Mouse (Mus musculus) midbrain, embryonic 14.5 days (tissue): ENCODE measurements at regions not wholly inside any gene's neighbourhood (a gene's known extent, or its start where the extent isn't known, plus 50 kb on each side); places are given as distances from the start of the nearest gene placed in this dataset.

Source experiments
- ATAC-seq: fragments of 200-750 bp; cut with Nextera tagmentation; 2 replicates; pipeline ENCODE4 v1.8.0; 2017; ENCODE audit warnings: moderate number of reproducible peaks, moderate library complexity; ENCODE audit not compliant: low FRiP score, low TSS enrichment
- DNase-seq: peaks from one replicate; pipeline ENCODE4 v3.0.0-alpha.2; 2015
- H3K27ac ChIP-seq: fragments of 300-500 bp; sonication (generic); replicated peaks from 2 replicates; pipeline ENCODE4 v1.5.1; 2014; ENCODE audit warnings: mild to moderate bottlenecking, low read depth, low read length, moderate library complexity
- H3K27me3 ChIP-seq: fragments of 300-500 bp; sonication (generic); 2 replicates; pipeline ENCODE4 v1.6.1; 2014; ENCODE audit warnings: low read length, control low read depth, mixed read lengths; ENCODE audit not compliant: control insufficient read depth, insufficient read depth
- H3K36me3 ChIP-seq: fragments of 300-500 bp; sonication (generic); 2 replicates; pipeline ENCODE4 v1.6.1; 2014; ENCODE audit warnings: low read length, control low read depth; ENCODE audit not compliant: control insufficient read depth, insufficient read depth
- H3K4me1 ChIP-seq: fragments of 300-500 bp; sonication (generic); 2 replicates; pipeline ENCODE4 v1.6.1; 2014; ENCODE audit warnings: mild to moderate bottlenecking, antibody characterized with exemption, low read length, control low read depth; ENCODE audit not compliant: control insufficient read depth, insufficient read depth
- H3K4me2 ChIP-seq: fragments of 300-500 bp; sonication (generic); 2 replicates; pipeline ENCODE4 v1.6.1; 2014; ENCODE audit warnings: mild to moderate bottlenecking, low read length, moderate library complexity
- H3K4me3 ChIP-seq: fragments of 300-500 bp; sonication (generic); replicated peaks from 2 replicates; pipeline ENCODE4 v1.5.1; 2014; ENCODE audit warnings: low read depth, low read length
- H3K9ac ChIP-seq: fragments of 300-500 bp; sonication (generic); replicated peaks from 2 replicates; pipeline ENCODE4 v1.6.1; 2014; ENCODE audit warnings: mild to moderate bottlenecking, low read length, moderate library complexity
- H3K9me3 ChIP-seq: fragments of 300-500 bp; sonication (generic); 2 replicates; pipeline ENCODE4 v1.6.1; 2016; ENCODE audit warnings: low read length, control low read depth, mixed read lengths; ENCODE audit not compliant: control insufficient read depth
- WGBS: fragments of 180-500 bp; shearing (Covaris S2); extraction: QIAGEN DNeasy Blood & Tissue Kit; methylation state at CpG from one replicate; pipeline ENCODE4 v1.1.7; 2014; 5-methylcytosine and 5-hydroxymethylcytosine counted together

GRCm38 (mm10) chr1:10771793-10772192 is 642.1 kb upstream of the A830018L16Rik start:
- Histone ChIP-seq H3K9me3 (no peaks in the 10 kb centered on the region), H3K27me3 (no peaks in the 10 kb centered on the region), H3K4me1 (no peaks in the 10 kb centered on the region), H3K36me3 (no peaks in the 10 kb centered on the region), H3K4me3 (no peak overlapping the region), H3K4me2 (no peak overlapping the region), H3K27ac (no peak overlapping the region), H3K9ac (no peak overlapping the region)
- ATAC-seq (no peak), DNase-seq (peak; percentile 64)
- 80% methylated on average over 3 of the region's 3 CpGs for WGBS

GRCm38 (mm10) chr1:10794074-10794783 is 619.7 kb upstream of the A830018L16Rik start:
- Histone ChIP-seq H3K36me3 (no peaks in the 10 kb centered on the region), H3K9ac (no peak overlapping the region), H3K4me2 (no peak overlapping the region), H3K9me3 (no peaks in the 10 kb centered on the region), H3K4me1 (no peaks in the 10 kb centered on the region), H3K27me3 (no peaks in the 10 kb centered on the region), H3K27ac (no peak overlapping the region), H3K4me3 (no peak overlapping the region)
- WGBS: 66% methylated on average over 6 of the region's 6 CpGs
- DNase-seq (peak; percentile 9), ATAC-seq (no peak)

- peak; percentile 86 for DNase-seq
- H3K9me3 ChIP-seq: no peaks in the 10 kb centered on the region; the same call in 1 of the 2 replicates
- H3K27ac ChIP-seq: no peak overlapping the region
- H3K9ac ChIP-seq: no peak overlapping the region
- no peaks in the 10 kb centered on the region for H3K4me1 ChIP-seq
- no peaks in the 10 kb centered on the region for H3K36me3 ChIP-seq
- no peak overlapping the region for H3K4me3 ChIP-seq
- ATAC-seq: peak; percentile 29; the same call in 1 of the 2 replicates
- 59% methylated on average over 6 of the region's 6 CpGs for WGBS
- no peak overlapping the region for H3K4me2 ChIP-seq
- no peaks in the 10 kb centered on the region for H3K27me3 ChIP-seq
Measured at GRCm38 (mm10) chr1:10835653-10836415, 578.1 kb upstream of the A830018L16Rik start.

GRCm38 (mm10) chr1:10837180-10837579 is 576.7 kb upstream of the A830018L16Rik start:
- no peak overlapping the region for H3K4me3 ChIP-seq
- DNase-seq (peak; percentile 8), ATAC-seq (no peak)
- H3K36me3 ChIP-seq: no peaks in the 10 kb centered on the region
- no peaks in the 10 kb centered on the region for H3K4me1 ChIP-seq
- no peaks in the 10 kb centered on the region; the same call in 1 of the 2 replicates for H3K9me3 ChIP-seq
- H3K9ac ChIP-seq: no peak overlapping the region
- H3K4me2 ChIP-seq: no peak overlapping the region
- H3K27me3 ChIP-seq: no peaks in the 10 kb centered on the region
- 78% methylated on average over 2 of the region's 2 CpGs for WGBS
- H3K27ac ChIP-seq: no peak overlapping the region

GRCm38 (mm10) chr1:10852934-10853333 is 561.0 kb upstream of the A830018L16Rik start:
- Histone ChIP-seq H3K36me3 (no peaks in the 10 kb centered on the region), H3K4me1 (no peaks in the 10 kb centered on the region), H3K4me2 (no peak overlapping the region), H3K27ac (no peak overlapping the region), H3K4me3 (no peak overlapping the region), H3K9ac (no peak overlapping the region), H3K27me3 (no peaks in the 10 kb centered on the region), H3K9me3 (no peaks in the 10 kb centered on the region)
- ATAC-seq (no peak), DNase-seq (no peak)
- WGBS: 79% methylated on average over 2 of the region's 2 CpGs

GRCm38 (mm10) chr1:10854495-10854894 is 559.4 kb upstream of the A830018L16Rik start:
- WGBS: 10% methylated on average over 1 of the region's 1 CpGs
- no peaks in the 10 kb centered on the region for H3K4me1 ChIP-seq

GRCm38 (mm10) chr1:10871163-10871853 is 542.6 kb upstream of the A830018L16Rik start:
- no peak overlapping the region for H3K27ac ChIP-seq
- no peaks in the 10 kb centered on the region for H3K4me1 ChIP-seq
- WGBS: 92% methylated on average over 5 of the region's 5 CpGs
- H3K4me2 ChIP-seq: no peak overlapping the region
- ATAC-seq (no peak), DNase-seq (no peak)
- H3K36me3 ChIP-seq: no peaks in the 10 kb centered on the region
- no peaks in the 10 kb centered on the region for H3K27me3 ChIP-seq
- H3K9ac ChIP-seq: no peak overlapping the region
- H3K4me3 ChIP-seq: no peak overlapping the region
- H3K9me3 ChIP-seq: no peaks in the 10 kb centered on the region

More at GRCm38 (mm10) chr1:10854495-10854894, 559.4 kb upstream of the A830018L16Rik start:
- H3K27ac ChIP-seq: no peak overlapping the region
- H3K36me3 ChIP-seq: no peaks in the 10 kb centered on the region
- H3K9ac ChIP-seq: no peak overlapping the region
- no peak for ATAC-seq
- H3K4me3 ChIP-seq: no peak overlapping the region
- H3K4me2 ChIP-seq: no peak overlapping the region
- H3K9me3 ChIP-seq: no peaks in the 10 kb centered on the region
- H3K27me3 ChIP-seq: no peaks in the 10 kb centered on the region
- DNase-seq: no peak

GRCm38 (mm10) chr1:10872266-10872665 is 541.6 kb upstream of the A830018L16Rik start:
- no peaks in the 10 kb centered on the region for H3K36me3 ChIP-seq
- no peak overlapping the region for H3K27ac ChIP-seq
- H3K9ac ChIP-seq: no peak overlapping the region
- ATAC-seq: no peak
- H3K4me2 ChIP-seq: no peak overlapping the region
- no peak for DNase-seq
- no peaks in the 10 kb centered on the region for H3K4me1 ChIP-seq
- no peak overlapping the region for H3K4me3 ChIP-seq
- H3K27me3 ChIP-seq: no peaks in the 10 kb centered on the region
- no peaks in the 10 kb centered on the region for H3K9me3 ChIP-seq
